Mouse (Mus musculus): Measurements from ENCODE around the gene Spryd3.

GRCm38 (mm10) chr15:102141120-102141519 lies 5.1 kb upstream of the Spryd3 start:
- TF ChIP-seq CTCF (IDR thresholded peaks at IDR 0.05 in 2 of 3, conservative IDR thresholded peaks at IDR 0.05 in 1 of 3; ENCODE audit: control insufficient read depth in 1 of 3, insufficient read depth in 1 of 3, low read depth in 2 of 3, low read length in 3 of 3, poor library complexity in 1 of 3, severe bottlenecking in 1 of 3) (no peak), POLR2A (IDR thresholded peaks at IDR 0.05; ENCODE audit: control insufficient read depth in 1 of 2, insufficient read depth in 1 of 2, low read depth in 1 of 2, low read length in 2 of 2, poor library complexity in 1 of 2) (no peak), RCOR1 (IDR thresholded peaks at IDR 0.05; ENCODE audit: low read depth, low read length) (no peak), CHD2 (IDR thresholded peaks at IDR 0.05; ENCODE audit: low read length) (no peak)
